Mouse (Mus musculus) c-Kit-negative CD71-positive TER-119-positive erythroid progenitor cells, embryonic 14.5 days (primary cell): ENCODE results near the gene Shcbp1.
"Not testable (repeated sequence)": the region's sequence is repeated elsewhere in the genome, so short reads cannot be mapped to it uniquely, and the experiment has no call there.

Source experiments
- DNase-seq: peaks from one replicate; pipeline ENCODE4 v3.0.0-alpha.2; 2013; ENCODE audit warnings: low read depth, low spot score

The Shcbp1 gene

DNA sequence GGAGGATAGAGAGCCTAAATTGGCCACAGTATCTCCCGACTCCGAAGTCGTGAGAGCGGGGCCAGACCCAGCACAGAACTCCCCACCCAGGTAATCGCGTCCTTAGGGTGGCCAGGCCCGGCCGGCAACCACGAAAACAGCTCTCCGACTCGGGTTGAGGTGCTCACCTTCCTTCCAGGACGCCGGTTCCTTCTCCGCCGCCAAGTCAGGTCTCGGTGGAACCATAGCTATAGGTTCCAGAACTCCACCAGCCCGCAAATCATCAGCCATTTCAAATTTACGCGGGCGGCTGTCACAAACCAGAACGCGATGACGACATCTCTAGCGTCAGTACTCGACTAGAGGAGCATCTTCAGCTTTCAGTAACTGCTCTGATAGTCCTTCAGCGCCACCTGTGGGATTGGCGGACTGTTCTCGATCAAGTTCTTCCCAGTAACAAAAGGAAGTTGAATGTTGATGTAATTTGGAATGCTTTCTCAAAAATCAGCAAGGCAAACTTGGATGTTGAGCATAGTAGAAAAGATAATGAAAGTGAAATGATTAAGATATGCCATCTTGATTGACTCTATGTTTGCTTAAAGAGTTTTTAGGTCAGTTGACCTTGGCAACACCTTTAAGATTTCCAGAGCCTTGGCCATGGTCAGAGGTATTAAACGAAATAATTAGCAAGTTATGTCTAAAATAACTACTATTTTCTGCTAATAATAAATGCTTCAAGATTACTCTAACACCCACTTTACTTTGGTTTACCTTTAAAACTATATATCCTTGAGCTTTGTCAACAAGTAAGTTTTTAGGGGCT lies at the start of gene Shcbp1:
Gene Shcbp1, minus strand, starts transcription at position 314 of the 802 bp plus-strand sequence.
- DNase-seq = peak; percentile 87

DNA sequence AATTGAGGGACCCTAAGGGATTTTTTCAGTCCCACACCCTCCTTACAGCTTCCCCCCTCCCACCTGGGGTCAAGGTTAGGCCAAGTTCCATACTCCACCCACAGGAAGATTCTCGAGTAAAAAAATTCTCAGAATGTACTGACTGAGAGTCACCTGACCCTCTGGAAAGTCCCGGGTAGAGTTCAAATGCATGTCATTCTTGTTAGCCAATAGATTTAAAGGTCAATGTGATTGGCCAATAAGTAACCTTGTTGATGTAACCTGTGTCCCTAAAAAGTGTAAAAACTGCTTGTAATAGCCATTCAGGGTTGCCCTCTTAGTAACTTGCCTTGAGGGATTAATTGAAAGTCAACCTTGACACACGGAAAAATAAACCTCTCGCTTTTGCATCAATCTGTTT lies 29.5 kb upstream of the Shcbp1 start:
- DNase-seq = no peak

DNA sequence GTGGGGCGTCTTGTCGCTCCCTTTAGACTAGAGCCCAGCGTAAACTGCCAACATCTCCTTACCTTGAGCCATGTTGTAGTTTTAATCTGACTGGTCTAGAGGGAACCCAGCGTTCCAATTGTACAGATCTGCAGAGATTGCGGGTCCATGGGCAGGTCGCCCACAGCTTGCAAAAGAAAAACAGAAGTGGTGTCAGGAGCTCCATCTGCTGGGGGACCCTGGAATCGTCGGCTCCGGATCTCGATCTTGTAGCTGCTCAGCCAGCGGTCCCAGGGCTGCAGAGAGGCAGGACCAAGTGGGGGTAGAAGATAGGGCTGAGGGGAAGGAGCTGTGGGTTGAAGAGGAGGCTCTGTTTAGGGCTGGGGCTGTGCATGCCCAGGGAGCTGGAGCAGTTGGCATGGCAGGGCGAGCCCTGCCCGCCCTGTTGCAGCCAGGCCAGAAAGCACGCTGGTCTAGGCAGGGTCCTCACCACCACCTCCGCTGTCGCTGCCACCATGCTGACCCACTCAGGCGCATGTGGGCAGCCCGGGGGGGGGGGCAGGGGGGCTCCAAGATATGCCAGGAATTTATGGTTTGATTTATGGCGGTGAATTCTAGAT lies 21.3 kb upstream of the Shcbp1 start:
- no peak for DNase-seq

DNA sequence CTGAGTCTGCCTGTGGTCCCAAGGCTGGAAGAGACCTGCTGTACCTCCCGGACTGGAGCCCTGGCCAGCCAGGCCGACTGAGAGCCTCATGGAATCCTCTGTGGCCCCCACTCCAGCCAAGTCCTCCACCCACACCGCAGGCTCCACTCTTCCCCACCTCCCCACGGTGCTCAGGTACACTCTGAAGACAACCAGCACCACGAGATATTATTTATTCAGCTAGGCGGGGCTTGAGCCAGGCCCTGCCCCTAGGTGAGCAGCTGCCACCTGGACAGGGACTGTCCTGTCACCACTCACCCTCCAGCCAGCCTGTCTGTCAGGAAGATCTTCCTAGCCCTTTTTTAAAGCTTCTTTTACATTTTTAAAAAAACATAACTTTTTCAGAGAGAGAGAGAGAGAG lies 1.1 kb downstream of the Shcbp1 start:
- DNase-seq = peak; percentile 11

DNA sequence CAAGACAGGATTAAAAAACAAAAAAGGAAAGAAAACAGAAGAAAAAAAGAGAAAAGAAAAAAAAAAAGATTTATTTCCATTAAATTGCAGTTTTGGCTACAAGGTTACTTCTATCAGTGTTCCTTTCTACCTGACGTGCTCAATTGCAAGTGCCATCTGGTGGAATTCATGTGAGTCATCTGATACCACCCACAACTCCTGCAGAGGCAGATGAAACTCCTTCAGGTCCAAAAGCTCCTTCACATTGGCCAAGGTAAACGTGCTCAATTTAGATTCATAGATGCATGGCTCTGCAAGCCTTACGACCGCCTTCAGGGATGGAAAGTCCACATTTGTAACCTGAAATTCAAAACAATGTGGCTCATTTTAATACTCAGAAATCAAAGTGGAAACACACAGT lies 14.6 kb downstream of the Shcbp1 start:
- no peak for DNase-seq

DNA sequence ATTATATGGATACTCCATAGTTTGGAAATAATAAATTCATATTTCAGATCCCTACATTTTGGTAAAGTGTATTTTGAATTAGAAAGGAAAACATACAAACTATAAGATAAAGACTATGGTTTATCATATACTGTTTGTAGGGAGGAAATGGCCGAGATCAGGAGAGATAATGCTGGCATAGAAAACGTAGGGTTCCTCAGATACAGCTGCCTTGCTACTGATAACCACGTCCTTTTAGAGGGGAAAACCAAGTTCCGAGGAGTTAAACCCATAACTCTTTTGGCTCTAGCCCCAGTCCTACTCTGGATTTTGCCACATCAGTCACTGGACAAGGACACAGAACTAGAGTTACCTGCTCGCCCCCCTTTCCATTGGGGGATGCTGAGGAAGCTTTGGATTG lies 26.3 kb downstream of the Shcbp1 start:
- no peak for DNase-seq

DNA sequence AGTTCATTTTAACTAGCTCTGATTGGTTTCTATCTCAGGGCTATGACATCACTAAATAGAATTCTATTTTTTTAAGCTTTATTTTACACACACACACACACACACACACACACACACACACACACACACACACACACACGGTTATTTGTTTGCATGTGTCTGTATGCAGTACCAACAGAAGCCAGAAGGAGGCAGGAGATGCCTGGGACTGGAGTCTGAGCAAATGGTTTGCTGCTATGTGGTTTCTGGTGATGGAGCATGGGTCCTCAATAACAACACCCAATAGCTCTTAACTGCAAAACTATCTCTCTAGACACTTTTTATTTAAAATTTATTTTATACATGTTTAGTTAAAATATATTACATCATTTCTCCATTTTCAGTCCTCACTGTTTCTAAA lies 48.4 kb downstream of the Shcbp1 start:
- peak; percentile 11 for DNase-seq

DNA sequence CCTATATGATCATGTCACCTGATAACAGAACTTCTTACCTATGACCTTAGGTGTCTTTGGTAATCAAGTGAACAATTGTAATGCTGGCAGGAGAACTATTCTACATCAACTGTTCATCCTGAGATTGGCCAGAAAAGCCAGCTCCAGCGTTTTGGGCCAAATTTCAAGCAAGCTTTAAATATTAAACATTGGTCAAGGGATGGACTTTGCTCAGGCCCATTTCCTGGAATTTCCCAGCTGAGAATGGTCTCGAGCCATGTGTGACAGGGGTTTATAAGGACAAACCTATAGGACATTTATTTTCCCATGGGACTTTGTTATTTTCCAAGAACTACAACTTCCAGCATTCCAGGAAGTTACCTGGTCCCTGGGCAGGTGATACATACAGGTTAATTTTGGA lies 63.8 kb downstream of the Shcbp1 start:
- no peak for DNase-seq

DNA sequence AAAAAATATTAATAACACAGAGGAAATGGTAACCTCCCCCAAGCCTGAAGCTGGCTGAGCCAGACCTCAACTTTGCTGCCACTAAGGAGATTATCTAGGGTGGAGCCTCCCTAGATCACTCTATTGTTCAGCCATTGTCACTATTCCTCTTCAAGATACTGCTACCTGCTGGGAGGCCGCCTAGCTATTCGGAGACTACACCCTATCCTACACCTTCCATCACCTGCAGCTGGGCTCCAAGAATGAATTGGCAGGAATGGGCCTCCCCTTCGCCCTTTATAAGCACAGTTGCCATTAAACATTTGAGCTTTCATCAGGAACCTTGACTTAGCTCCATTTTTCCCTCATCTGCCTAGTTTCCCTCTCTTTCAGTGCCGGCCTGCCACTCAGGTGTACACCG lies 71.0 kb downstream of the Shcbp1 start:
- DNase-seq = not testable (repeated sequence)

DNA sequence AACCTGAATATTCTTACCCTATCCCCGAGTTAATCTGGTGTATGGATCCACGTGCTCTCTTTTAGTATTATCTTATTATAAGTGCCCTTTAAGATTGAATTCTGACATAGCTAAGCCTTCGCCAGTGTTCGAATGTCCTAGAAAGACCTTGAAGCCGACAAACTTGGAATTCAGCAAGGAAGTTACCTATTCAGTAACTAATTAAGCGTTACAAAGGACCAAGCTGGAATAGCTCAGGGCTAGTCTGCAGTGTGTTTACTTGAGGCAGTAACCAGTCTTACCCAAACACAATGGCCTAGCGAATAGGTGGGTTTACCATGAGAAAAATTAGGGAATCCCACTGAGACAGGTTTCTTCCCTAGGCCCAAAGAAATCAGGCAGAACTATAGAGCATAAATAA lies 71.5 kb downstream of the Shcbp1 start:
- DNase-seq = not testable (repeated sequence)

DNA sequence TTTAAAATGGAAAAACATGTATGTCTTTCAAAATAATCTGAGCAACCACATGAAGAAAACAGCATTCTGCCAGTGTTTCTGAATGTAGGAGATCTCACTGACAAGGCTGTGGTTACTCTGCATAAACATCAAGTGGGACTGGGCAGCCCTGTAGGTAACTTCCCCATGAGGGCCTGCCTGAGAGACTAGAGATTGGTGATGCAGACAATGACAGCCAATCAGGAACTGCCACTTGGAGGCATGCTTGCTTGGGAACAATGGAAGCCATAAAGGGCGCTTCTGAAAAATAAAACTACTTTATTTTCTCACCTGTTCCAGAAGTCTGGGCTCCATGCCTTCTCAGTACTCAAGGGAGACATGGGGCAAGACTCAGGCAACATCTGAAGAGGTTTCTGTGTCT lies 87.7 kb downstream of the Shcbp1 start:
- no peak for DNase-seq
